Mouse (Mus musculus): Measurements from ENCODE around the gene Supt6.

The Supt6 gene

DNA sequence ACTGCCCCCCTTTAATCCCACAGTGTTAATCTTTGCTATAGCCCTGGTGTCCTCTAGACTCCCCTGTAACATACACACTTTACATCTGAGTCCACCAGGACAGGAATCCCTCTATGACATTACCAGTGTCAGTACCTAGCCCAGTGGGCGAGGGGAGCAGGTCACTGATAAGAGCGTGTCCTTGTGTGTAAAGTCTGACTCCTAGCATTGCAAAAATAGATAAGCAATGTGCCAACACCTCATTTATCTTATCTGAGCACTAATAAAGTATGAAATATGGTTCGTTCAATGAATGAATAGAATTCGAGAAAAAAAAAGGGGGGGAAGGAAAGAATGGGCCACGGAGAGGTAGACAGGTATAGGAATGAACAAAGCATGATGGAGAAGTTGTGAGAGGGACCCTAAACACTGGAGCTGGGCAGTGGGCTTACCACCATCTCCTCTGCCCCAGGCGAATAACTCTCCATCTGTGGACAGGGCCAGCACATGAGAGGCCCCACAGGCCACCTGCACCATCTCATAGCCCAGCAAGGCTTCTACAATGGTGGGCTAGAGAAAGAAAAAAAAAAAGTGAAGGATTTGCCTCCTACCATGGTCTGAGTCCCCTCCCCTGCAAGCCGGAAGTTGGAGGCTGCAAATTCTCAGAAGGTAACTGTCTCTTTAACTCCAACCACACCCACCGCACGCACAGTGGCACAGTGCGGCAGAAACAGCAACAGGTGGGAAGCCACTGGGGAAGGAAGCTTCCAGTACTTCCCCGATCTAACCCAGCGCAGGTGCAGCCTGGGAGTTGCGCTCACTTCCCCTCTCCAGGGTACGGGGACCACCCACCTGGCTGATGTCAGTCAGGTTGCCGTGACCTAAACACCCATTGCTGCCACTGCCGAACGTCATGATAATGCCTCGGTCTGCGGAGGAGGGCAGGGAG, 77.0 kb downstream of the Supt6 start:
- intact Hi-C loops (cut with DNase I) = no loop called here

DNA sequence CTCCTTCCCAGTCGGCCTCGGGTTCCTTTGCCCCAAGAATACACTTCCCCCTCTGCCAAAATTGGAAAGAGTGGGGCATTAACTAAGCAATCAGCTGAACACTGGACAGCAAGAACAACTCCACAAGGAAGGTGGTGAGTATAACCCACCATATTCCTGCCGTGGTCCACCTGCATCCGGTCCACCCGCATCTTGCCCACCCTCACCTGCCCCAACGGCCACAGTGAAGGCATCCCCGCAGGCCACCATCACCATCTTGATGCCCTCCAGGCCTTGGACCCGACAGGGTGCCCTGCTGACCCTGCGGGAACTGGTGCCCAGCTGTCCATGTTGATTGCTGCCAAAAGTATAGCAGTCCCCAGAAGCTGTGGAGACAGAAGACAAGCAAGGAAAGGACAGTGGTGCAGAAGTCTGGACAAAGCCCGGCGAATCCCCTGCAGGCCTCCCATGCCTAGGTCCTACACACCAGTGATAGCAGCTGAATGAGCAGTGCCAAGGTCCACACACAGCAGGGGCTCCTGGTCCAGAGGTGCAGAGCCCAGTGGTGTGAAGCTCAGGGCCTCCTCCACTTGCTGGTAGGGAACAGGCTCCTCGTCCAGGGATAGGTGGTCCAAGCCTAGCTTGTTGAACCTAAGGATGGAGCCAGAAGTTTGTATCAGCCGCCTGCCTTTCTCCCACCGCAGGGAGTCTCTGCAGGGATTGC, 78.4 kb downstream of the Supt6 start:
- intact Hi-C loops (cut with DNase I) = no loop called here

DNA sequence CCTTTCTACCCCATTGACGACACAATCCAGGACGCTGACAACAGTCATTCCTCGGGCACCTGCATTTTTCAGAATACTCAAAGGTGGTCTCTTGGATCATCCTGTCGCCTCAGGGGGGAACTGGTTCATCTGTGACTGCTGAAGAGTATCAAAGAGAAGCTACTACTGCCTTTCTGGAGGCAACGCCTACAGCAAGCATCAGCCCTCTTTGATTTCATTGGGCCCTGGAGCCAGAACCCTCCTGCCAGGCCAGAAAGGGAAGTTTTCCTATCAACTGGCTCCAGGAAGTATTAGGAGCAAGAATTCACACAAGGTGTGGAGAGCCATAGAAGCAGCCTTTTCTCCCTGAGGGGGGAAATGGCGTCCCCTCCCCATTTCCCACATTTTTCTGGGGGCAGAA, 79.1 kb downstream of the Supt6 start:
- intact Hi-C loops (cut with DNase I) = no loop called here

DNA sequence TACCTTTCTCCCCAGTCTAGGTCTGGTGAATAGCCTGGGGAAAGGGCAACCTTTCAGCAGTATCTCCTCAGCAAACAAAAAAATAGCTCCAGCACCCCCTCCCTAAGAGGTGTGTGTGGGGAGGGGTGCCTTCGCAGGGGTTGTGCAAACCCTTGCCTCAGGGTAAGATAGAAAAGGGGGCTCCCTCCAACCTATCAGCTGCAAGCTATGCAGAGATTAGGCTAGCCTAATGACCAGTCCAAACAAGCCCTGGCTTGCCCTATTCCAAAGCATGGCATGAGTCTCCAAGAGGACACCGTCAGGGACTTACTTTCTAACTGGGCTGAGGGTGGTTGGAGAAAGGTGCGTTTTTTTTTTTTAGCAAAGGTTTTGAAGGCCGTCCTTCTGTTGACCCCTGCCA, 79.6 kb downstream of the Supt6 start:
- intact Hi-C loops (cut with DNase I) = no loop called here

DNA sequence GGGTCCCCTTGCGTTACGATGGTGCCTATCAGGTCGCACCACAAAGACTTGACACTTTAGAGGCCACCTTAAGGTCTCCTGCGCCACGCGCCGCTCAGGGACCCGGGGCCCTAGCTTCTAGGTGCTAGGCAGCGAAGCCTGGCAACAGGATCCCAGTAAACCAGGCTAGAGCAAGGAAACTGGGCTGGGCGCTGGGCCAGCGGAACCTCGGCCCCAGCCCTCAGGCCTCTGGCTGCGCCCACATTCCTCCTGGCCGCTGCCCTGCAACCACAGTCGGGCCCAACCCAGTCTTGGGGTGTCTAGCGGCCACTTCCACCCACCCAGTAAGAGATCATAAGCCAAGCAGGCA, 80.1 kb downstream of the Supt6 start:
- intact Hi-C loops (cut with DNase I) = no loop called here

DNA sequence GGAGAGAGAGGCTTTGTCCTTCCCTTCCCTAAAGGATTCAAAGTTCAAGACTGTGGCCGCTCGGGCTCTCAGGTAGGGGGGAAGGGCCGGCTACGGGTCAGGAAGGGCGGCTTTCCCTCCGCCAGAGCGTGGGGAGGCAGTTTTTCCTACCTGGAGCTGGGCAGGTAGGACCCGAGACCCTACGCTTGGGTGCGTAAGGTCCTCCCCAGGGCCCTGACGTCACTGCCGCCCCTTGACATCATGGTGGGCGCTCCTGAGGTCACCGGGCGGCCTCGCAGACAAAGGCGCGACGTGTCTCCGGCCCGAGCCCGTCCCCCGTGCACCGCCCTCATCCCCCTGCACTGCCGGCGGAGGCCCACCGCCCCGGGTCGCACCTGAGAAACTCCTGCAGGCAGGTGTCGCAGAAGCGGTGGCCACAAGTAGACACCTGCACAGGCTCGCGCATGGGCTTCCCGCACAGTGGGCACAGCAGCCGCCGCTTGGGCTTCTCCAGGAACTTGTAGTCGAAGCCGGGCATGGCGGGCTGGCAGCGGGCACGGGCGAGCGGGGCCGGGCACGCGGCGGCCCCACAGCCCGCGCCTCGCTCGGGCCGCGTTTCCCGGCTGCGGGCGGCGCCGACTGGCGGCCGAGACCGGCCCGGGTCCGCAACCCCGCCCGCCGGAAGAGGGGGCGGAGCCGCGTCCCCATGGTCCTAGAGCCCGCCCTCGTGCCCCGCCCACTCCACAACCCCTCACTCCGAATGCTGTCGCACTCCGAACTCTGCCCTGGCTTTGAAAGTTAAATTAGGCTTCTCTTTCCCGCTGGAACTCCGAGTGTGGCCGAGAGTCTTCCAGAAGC, 80.6 kb downstream of the Supt6 start, which contains the start of gene Traf4:
Gene Traf4 (minus strand): TSS at position 666 of the 837 bp plus-strand sequence.
- intact Hi-C loops (cut with DNase I) = no loop called here

DNA sequence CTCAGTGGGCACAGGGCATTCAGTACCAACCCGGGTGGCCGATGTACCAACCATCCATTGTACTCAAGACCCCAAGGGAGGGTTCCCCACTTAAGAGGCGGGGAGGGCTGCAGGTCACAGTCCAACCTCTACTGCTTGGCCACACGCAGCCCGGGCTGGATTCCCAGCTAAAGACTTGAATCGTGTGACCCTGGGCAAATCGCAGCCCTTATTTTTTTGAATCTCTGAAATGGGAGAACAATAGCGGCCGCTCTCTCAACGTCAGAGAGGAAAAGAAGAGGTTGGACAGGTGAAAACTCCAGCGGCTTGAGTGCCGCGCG, 81.2 kb downstream of the Supt6 start:
- intact Hi-C loops (cut with DNase I) = no loop called here

DNA sequence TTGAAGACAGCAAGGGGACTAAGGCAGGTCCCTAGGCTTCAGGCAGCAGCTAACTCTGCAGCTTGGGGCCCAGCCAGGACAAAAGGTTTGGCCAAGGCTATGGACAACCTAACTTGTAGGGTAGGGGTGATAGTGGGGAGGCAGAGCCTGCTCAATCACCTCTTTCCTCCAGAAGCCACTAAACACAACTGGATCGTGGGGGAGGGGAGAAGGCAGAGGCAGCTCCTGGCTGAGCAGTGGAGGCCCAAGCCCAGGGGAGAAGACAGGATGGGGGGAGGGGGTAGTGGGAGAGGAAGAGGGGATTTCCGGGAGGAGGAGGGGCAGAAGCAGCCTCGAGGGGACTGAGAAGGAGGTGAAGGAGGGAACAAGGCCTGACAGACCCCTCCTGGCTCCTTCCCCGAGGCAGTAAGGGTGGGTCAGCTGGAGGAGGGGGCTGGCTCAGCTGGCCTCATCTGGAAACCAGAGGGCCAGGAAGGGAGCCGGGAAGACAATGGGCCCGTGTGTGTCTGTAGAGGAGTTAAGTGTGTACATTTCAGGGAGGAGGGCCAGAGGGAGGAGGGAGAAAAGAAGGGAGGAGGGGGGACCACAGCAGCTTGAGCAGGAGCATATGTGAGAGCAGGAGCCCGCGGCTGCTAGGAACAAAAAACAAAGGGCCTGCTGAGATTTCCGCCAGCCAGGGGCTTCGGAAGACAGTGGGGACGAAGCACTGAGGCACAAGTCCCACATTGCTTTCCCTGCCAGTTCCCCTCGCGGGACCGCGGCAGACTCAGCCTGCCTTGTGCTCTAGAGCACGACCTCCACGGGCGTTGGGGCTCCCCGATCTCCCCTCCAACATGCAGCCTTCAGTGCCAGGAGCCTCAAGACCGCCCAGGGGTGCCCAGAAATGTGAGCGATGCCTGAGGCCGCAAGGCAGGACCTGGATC, 81.8 kb downstream of the Supt6 start:
- intact Hi-C loops (cut with DNase I) = no loop called here

DNA sequence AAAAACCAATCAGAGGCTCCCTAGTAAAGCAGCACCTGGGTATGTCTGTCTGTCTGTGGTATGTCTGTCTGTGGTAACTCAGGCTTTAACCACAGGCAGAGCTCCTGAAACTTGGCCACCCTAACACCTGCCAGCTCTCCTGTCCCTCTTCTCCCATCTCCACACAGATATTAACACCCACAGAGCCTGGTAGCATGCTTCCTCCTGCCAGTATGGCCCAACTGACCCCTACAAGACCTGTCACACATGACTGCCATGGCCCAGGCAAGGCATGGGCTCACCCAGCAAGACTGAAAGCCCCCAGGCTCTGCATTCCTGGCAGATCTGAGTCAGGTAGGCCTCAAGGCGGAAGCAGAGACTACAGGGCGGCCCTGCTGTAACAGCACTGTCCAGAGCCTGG, 82.7 kb downstream of the Supt6 start:
- intact Hi-C loops (cut with DNase I) = no loop called here

DNA sequence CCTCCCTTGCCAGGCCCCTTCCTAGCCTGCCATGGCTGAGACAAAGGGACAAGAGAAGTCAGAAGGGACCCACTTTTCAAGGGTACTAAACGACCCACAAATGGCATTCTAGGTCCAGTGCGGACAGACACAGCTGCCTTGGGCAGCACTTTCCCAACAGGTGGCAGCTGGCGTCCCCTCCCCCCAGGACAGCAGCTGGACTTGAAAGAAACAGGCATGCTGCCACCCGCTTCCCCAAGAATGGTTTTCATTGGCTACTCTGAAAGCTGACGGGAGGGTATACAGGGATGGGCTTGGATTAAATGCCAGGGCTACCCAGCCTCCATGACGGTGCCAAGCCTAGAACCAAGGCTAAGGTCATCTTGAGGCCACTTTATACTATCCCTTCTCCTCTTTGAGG, 83.3 kb downstream of the Supt6 start:
- intact Hi-C loops (cut with DNase I) = no loop called here

DNA sequence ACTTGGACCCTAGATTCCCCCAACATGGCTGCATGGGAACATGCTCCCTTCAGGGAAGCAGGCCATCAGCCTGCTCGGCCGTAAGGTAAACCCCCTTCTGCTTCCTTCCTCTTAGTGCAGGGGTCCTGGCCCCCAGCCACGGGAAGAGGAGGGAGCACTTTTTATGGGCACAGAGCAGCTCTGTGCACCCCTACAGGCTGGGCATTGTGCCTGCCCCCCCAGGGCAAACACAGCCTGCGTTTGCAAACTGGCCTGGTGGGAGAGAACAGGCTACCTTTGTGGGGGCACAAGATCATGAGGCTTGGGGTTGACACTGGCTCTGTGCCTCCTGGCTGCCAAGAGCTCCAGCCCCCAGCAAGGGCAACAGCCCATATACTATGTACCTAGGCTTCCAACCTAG, 83.8 kb downstream of the Supt6 start:
- intact Hi-C loops (cut with DNase I) = no loop called here

DNA sequence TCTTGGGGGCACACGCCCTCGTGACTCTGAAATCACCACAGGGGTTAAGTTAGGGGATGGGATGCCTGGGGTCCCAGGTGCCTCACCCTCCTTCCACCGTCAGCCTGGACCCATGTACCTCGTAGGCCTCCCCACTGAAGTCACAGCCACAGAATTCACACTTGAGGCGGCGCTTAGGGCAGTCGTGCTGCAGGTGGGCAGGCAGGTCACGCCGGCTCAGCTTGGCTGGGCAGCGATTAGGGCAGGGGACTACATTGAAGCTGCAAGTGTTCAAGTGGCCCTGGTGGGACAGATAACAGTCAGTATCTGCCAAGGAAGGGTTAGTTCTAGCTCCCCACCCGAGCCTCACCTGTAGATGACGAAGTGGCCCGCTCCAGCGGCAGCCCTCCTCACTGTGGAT, 84.6 kb downstream of the Supt6 start:
- intact Hi-C loops (cut with DNase I) = no loop called here

DNA sequence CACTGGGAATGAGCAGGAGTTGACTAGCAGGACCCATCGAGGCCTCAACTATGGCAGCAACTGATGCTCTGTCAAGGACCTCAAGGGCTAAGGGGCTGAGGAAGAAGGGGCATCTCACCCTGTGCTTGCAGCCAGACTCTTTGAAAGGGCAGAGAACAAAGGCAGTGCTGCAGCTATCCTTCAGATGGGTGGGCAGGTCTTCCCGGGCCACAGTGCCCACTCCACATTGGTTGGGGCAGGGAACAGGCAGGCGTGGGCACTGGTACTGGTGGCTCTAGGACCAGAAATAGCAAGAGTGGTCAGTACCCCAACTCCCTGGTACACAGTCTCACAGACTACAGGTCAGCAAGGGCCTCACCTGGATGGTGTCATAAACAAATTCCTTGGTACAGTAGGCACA, 85.1 kb downstream of the Supt6 start:
- intact Hi-C loops (cut with DNase I) = no loop called here

DNA sequence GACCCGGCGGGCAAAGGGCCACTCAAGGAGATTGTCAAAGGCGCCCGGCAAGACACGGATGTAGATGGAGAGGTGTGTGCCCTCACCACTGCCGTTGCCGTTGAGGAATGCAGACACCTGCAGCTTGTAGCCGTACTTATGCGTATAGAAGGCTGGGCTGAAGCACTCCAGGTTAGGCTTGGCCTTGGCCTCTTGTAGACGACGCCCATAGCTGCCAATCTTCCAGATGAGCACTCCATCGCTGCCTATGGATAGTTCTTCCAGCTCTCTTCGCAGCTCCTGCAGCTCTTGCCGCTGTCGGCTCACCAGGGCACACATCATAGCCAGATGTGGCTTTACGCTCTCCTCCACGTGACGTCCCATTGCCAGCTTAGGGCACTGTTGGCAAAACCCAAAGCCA, 85.6 kb downstream of the Supt6 start:
- intact Hi-C loops (cut with DNase I) = no loop called here

DNA sequence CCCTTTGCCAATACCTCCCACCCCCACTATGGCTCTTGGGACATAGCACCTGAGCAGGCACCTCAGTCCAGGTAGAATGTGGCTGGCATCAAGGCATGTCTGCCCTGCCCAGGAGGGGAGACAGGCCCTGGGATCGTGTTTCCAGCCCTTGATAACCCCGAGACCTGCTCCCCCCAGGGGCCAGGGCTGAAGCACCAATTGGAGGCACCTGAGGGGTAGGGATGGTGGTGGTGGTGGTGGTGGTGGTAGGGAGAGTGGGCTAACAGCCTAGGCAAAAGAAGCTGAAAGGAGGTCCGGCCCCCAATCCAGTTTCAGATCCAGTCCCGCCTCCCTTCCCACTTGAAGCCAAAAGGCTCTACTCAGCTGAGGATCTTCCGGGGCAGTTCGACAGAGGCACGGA, 86.2 kb downstream of the Supt6 start:
- intact Hi-C loops (cut with DNase I) = loop anchor here (2.0 kb wide), 1 partner anchor 17 kb away; the partner anchor contains the start of genes Nek8 and Tlcd1

DNA sequence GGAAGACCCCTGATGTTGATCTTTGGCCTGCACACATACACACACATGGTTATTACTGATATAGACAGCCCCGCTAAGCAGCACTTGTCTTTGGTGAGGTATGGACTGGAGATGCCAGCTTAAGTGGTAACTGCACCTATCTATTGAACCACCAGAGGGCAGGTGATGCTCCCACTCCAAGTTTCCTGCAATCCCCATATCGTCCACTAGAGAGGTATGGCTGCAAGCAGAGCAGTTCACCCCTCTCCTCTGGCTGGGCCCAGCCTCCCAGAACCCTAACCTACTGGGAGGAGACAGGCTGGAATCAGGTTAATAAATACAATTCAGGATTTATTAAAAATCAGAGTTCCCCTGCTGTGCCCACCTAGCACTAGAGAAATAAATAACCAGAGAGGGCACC, 86.7 kb downstream of the Supt6 start:
- intact Hi-C loops (cut with DNase I) = loop anchor here (2.0 kb wide), 1 partner anchor 18 kb away; the partner anchor contains the start of genes Nek8 and Tlcd1

Small RNA genes lying within 50 kb of the gene (microRNA-seq; reads per million reads assigned to microRNA genes)
- 0.23 to 0.74 reads per million in 2 experiments for gene Mir7653

All from adrenal gland (tissue).